Mouse (Mus musculus): ENCODE data around the gene Ceacam16.

DNA sequence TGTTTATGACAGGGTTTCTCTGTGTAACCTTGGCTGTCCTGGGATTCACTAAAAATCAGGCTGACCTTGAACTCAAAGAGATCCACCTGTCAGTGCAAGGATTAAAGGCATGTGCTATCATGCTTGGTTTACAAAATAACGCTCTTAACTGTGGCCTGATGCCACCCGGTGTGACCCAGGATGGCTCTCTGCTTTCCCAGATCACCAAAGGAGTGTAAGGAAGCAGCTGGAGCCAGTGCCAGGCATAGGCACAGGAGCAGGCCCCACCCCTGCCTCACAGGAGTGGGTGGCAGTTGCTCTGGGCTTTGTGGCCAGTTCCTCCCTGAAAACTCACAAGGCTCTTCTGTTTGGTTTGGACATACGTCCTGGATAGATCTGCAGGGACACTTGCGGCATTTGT is 20.7 kb downstream of the Ceacam16 start:
- TF ChIP-seq POLR2A (IDR thresholded peaks at IDR 0.05; ENCODE audit: control insufficient read depth, low read depth, low read length) = no peak
- no peak for TF ChIP-seq CTCF (IDR thresholded peaks at IDR 0.05; ENCODE audit: control insufficient read depth, insufficient read depth, insufficient replicate concordance, low read depth, low read length)
